Mouse (Mus musculus): ENCODE results near the gene Wbp1. TPM values are rescaled to one million over a fixed set of nuclear protein-coding genes. Genes with fewer than 3 reads are reported as not detected.
A peak's percentile ranks its signal among the peaks of the same experiment; 100 is the strongest.

The Wbp1 gene
- 10 to 100 TPM; 21.2 to 31.7 TPM for polyA plus RNA-seq (2017; shearing (Covaris generic))

DNA sequence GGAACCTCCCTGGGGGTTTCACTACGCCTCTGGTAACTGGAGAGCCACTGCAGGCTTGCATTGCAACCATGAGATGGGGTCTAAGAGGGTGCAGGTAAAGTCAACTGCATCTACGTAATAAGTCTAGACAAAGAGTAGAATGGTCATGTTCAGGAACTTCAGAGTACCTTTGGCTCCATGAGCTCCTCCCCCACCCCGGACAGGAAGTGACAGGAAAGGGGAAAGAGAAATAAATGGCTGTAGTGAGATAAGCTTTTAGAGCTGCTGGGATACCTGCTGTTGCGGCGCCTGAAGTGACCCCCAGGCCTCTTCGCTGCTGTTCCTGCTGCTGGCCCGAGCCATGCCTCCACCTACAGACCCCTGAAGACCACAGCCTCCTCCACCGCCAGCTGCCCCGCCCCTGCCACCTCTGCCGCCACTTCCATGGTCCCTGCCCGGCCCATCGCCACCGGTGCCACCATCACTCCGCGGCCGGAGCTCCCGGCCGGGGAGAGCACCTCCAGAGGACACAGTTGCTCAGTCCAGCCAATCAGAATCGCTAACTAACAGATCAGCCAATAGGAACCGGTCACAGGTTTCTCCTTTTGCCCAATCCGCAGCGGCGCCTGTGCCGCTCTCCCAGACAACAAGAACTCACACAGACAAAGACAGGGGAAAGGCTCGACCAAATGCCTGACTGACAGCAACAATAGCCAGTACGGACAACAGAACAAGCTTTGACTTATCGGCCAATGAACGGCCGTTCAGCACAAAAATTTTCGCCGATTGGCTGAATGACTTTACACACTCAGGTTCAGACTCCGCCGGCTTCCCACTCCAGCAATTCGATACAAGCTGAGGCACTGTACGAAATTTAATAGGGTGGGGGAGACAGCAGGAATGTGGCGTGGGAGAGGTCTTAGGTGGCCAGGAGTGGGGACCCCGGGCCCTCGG is at the start of gene Wbp1:
Wbp1 (minus strand) TSS at position 630 of the 933 bp plus-strand sequence.
- peak; percentile 95 for ATAC-seq

DNA sequence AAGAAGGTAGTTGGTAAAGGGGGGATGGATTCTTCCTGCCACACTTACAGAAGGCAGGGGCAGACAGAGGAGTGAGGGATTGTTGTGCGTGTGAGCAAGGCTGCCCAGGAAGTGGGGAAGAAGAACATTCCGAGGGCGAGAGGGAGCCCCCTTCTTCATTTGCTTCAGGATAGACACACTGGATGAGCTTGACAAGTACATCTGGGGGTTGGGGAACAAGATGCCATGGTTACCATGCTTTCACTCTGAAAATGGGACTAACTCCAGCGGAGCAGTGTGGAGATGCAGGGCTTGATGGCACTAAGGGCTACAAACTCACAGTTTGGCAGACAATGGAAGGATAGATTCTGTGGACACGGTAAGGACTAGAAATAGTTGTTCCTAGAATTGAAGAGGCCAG is 49.7 kb upstream of the Wbp1 start:
- ATAC-seq = no peak

DNA sequence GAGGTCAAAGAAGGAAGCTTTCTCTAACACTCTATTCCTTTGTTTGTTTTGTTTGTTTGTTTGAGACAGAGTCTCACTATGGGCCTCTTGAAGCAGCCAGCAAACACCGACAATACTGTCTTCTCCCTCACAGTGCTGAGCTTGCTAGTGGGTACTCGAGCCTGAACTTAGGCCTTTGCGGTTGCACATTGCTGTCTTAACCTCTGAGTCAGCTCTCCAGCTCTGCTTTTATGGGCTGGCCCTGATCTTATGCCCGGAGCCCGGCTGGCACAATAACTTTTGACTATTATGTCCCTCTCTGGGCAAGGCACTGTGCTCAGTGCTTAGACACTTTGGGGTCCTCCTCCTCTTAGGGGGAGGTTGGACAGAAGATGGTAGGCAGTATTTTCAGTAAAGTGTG is 48.5 kb upstream of the Wbp1 start:
- no peak for ATAC-seq

DNA sequence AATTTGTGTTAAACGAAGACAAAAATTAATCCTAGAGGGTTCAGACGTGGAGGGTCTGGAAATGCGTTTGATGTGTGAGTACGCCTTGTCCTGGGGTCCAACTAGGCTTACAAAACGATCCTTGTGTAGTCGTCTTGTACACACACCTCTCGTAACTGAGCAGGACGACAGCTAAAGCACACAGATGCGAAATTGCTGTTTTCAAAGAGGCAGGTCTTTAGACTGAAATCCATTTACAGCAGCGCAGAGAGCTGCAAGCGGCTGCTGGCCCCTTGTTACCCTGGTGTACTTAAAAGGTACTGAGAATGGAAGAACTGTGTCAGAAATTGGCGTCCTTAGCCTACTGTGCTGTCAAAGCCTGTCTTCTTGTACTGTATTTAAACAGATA is 44.9 kb upstream of the Wbp1 start:
- no peak for ATAC-seq

DNA sequence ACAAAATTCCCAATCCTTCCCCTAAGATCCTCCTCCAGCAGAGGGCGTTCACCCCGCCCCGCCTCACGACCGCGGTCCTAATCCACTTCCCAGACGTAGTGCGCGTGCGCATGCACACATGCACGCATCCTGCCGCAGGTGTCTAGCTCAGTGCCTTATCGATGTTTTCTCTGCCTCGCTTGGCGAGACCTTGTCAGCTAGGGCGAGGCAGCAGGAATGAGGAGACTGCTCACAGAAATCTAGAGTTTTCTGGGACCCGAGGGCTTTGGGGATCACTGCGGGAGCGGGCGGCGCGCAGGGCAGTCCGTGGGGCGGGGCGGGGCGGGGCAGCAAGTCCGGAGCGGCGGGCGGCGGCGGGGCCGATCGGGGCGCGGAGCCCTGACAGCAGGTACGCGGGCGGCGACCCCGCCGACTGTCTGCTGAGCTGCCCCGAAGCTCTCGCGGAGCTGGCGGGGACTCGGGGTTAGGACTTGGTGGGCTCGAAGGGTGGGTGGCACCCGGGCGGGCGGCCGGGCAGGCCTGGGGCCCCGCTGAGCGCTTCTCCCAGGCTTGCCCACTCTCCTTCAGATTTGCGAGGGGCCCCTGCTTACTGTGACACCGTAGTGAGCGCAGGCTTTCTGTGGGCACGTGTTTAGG is 44.4 kb upstream of the Wbp1 start, which contains the start of gene Dctn1:
Dctn1 (plus strand) TSS at position 314 of the 636 bp plus-strand sequence.
- ATAC-seq = peak; percentile 75

DNA sequence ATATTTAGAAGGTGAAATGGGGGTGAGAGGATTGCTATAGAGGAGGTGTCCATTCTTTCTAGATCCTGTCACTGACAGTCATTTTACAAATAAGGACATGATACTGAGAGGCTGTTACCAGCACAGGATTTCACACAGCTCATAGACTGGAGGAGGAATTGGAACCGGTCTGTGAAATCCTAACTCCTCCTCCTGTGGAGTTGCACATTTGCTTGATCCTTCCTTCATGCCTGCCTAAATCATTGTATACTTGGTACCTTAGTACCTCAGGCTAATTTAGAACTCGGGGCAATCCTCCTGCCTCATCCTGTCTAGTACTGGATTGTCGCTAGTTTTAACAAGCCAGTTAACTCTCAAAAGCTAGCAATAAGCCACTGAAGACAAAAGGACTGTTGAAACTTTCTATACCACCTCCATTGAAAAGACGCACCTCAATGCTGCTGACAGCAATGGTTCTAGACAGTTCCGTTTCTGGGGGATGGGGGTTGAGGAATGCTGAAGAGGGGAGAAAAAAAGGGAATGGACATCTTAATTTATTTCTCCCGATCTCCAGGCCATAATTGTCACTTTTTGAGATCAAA is 43.8 kb upstream of the Wbp1 start:
- peak; percentile 54 for ATAC-seq

DNA sequence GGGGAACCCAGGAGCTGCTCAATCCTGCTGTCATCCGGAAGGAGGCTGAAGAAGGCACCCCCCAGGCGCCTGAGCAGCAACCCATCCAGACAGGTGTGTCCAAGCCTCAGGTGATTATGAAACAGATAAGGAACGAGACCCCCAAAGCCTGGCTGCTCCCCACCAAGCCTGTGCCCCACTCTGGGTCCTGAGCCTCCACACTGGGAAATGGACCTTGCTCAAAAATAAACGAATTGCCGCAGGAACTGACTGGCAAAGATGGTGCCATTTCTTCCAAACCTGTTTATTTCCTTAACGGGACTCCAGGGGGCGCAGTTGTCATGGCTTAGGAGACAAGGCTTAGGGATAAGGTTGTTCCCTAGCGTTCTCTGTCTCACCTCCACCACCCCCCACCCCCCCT is 41.3 kb upstream of the Wbp1 start:
- no peak for ATAC-seq

DNA sequence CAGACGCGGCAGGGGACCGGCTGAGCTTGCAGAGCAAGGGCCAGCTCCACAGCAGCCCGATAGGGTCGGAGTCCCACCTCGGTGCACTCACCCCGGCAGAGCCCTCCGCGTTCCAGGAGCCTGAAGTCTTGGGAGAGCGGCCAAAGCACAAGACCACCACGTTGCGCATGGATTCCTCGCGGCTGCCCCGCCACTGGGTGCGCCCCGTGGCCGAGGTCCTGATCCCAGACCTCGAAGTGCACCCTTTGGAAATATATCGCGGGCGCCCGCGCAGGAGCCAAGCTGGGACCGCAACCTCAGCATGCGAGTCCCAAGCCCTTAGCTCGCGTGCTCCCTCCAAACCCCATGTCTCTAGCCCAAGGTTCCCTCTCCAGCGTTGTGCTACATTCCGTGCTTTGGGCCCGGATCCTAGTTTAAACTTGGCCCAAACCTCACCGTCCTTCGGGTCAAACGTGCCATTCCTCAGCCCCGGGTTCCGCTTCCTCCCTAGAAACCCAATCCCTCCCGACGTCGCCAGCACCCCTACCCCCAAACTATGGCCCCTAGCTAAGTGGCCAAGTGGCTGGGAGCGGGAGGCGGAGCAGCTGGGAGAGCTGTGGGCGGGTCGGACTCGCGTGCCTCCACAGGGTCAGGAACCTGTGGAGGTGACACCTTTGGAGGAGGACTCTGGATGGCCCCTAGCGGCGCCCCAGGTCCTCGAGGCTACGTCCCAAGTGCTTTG is 40.7 kb upstream of the Wbp1 start:
- no peak for ATAC-seq

DNA sequence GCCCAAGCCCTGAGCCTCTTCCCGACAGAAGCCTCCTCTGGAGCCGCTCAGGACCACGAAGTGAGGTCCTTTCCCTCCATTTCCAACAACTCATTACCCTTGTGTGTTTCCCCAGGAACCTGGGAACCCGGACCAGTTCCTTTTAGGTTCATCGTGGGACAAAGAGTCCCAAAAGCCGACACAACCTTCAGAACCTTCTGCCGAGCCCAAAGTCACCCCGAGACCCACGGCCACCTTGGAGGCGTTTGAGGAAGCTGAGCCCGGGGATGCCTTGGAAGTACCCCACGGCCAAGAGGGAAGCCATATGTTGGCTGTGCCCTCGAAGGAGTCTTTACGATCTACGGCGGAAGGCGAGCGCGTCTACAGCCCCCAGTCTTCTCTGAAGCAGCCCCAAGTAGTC is 40.1 kb upstream of the Wbp1 start:
- ATAC-seq = no peak

DNA sequence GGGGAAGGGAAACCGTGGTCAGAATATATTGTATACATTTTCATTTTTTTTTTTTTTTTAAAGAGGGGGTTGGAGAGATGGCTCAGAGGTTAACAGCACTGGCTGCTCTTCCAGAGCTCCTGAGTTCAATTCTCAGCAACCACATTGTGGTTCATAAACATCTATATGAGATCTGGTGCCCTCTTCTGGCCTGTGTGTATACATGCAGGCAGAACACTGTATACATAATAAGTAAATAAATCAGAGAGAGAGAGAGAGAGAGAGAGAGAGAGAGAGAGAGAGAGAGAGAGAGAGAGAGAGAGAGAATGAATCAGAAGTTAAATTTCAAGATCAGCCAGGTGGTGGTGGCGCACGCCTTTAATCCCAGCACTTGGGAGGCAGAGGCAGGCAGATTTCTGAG is 38.1 kb upstream of the Wbp1 start:
- ATAC-seq = peak; percentile 57

DNA sequence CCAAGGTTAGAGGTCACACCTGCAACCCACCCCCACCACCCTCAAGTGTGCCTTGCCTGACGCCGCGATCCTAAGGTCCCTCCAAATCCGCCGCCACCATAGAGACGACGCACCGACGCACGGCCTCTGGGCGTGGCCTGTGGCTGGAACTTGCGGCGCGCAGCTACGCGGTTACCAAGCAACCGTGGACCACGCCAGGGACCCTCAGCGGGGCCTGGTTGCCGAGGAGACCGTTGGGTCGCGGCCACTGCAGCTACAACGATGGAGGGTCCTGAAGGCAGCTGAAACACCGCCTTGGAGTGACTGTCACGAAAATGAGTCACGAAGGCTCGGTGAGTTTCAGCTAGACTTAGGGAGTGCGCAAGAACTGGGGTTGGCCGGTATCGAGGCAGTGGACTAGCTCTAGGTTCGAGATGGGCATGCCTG is 34.9 kb upstream of the Wbp1 start, which contains the start of the genes Wdr54 and 1700003E16Rik:
Wdr54 (minus strand) TSS at position 139 of the 426 bp plus-strand sequence.
1700003E16Rik (plus strand) TSS at position 146 of the 426 bp plus-strand sequence.
- ATAC-seq = peak; percentile 69

DNA sequence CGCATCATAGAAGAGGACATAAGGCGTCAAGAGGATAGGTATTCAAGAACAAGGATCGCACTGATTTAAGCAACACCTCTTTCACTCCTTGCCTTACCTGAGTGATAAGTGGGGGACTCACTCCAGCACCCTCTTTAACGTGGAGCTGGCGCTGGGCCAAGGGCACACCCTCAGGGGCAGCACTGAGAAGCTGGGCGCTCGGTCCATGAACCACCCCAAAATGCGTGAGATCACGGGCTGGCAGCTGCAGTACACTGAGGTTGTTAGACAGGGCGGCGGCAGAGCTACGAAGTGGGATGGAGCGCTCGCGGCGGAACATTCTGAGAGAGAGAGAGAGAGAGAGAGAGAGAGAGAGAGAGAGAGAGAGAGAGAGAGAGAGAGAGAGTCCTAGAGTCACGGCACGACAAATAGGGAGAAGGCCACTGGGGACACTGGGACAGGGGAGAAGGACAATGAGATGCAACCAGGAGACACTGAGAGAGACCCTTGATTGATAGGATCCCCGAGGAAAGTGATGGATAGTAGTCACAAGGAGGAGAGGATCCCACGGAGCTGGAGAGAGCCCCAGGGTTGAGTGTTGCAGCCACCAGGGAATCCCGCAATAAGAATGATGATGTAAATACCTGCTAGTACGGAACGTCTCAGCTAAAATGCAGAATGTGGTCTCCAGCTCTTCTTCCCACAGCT is 34.3 kb upstream of the Wbp1 start:
- ATAC-seq = peak; percentile 9

DNA sequence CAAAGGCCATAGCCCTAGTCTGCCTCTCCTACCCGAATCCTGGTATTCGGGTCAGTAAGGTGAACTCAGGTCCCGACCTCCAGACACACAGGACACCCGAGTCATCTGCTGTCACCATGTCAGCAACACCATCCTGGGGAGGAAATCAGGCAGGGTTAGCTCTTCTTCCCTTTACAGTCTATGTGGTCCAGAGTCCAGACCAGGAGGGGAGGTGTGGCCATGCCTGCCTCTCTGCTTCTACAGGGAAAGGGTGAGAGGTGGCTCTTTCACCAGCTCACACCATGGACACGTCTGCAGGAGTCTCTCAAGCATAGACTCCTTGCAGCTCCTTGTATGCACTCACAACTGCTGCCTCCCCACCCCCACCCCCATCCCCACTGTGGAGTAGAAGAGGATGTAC is 32.1 kb upstream of the Wbp1 start:
- no peak for ATAC-seq

DNA sequence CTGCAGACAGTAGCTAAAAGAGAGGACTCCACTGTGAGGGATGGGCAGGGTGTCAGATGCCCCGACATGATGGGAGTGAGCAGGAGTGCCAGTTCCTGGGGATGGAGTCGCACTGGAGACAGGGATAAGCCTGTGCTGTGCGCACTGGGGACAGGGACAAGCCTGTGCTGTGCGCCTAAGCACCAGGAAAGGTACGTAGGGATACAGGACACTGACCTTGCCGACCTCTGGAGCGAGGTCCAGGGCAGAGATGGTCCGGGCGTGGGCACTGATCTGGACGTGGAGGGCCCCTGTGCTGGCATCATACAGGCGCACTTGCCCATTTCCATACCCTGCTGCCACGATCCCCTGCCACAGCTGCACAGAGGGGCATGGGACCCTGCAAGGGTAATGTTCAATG is 31.7 kb upstream of the Wbp1 start:
- ATAC-seq = no peak

DNA sequence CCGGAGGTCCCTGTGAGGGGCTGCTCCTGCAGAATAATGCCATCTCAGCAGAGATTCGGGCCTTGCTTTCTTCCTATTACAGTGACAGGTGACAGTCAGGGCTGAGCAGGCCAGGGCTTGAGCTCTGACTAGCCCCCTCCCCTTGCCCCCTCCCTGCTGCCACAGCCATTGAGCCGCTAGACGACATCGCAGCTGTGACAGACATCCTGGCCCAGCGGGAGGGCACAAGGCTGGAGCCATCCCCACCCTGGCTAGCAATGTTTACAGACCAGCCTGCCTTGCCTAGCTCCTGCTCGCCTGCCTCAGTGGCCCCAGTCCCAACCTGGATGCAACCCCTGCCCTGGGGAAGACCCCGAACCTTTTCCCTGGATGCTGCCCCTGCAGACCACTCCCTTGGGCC is 30.4 kb upstream of the Wbp1 start:
- no peak for ATAC-seq

DNA sequence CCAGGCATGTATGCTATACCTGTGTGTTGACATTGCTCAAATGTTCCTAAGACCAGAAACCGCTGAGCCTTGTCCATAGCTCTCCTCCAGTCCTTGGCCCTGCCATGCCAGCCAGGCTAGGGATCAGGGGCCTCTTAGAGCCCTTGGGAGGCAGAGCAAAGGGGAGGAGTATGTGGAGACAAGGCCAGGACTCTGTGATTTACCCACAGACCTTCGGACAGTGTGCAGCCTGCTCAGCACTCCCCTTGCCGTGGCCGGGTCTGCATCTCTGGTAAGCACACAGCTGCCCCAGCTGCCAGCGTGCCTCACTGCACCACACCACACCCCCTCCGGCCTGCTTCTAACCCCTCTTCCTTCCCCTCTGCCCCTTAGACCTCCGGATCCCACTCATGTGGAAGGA is 25.9 kb upstream of the Wbp1 start:
- no peak for ATAC-seq

DNA sequence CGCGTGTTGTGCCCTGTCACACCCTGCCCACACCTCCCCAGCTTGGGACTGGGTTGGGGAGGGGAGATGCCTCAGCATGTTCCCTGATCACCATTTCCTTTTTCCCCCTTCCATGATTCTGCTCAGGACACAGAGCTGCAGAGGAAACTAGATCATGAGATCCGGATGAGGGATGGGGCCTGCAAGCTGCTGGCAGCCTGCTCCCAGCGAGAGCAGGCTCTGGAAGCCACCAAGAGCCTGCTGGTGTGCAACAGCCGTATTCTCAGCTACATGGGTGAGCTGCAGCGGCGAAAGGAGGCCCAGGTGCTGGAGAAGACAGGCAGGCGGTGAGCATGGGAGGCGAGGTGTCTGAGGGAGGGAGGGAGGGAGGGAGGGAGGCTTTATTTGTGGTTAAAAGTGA is 24.4 kb upstream of the Wbp1 start:
- ATAC-seq = no peak

DNA sequence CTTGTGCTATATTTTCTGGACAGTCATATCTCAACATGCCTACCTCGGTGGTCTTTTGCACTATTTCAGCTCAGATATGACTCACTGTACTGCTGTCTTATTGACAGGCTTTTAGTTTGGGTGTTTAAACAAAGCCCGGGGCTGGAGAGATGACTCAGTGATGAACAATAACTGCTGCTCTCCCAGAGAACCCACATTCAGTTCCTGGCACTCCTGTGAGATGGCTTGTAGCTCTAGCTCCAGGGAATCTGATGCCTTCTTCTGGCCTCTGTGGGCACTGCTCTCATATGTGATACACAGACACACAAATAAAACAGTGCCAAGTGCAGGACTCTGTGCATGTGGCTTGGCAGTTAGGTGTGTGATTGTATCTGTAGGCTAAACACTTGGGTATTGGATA is 23.9 kb upstream of the Wbp1 start:
- no peak for ATAC-seq

DNA sequence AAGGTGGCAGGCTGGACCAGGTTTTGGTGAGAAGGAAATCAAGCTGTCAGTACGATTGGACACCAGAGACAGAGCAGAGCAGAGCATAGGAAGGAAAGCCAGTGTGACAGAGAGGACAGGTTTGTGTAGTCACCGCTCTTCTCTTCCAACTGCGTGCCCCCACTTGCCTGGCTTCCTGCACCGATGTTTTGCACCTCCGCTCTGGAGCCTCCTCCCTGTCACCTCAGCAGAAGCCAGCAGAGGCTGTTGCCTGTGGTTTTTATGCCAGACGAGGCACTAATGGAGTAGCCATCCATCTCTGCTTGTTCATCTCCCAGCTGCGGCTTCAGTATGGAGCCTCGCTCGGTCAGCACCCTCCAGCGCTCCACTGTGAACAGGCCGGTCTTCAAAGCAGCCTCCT is 21.5 kb upstream of the Wbp1 start:
- ATAC-seq = no peak

DNA sequence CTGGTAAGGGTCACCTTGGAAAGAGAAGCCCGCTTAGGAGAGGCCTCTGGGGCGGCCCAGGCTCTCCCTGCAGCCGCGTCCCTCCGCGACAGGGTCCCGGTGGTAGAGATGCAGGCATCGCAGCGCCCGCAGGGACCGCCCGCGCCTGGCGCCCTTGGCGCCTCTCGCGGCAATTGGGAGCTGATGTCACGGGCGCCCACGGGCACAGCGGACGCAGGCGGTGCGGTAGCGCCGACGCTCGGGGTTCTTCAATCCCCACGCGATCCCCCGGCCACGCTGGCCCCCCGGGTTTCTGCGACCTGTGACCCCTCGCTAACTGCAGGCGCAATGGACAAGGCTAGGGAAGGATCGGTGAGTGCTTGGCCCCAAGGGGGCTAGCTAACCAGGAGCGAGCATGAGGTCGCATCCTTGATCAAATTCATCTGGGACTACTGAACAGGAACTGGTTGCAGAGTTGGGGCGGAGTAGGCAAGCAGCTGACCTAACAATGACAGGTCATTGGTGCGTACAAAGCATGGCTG is 20.9 kb upstream of the Wbp1 start:
- no peak for ATAC-seq

DNA sequence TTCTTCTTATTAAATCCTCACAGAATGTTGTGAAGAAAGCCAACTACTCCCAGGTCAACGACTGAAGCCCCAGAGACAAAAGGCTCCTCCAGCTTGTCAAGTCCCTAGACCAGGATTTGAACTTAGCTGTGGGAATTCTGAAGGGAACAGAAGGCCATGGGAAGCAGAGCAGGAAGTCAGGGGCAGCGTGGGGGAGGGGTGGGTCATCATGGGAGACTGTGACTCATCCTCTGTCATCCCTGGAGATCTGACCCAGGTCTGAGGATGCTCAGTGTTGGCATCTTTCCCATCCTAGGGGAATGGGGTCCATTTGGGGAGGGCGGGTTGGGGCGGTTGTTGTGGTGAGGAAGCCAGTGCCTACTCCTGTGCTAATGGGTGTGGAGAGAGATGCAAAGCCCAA is 20.3 kb upstream of the Wbp1 start:
- no peak for ATAC-seq

DNA sequence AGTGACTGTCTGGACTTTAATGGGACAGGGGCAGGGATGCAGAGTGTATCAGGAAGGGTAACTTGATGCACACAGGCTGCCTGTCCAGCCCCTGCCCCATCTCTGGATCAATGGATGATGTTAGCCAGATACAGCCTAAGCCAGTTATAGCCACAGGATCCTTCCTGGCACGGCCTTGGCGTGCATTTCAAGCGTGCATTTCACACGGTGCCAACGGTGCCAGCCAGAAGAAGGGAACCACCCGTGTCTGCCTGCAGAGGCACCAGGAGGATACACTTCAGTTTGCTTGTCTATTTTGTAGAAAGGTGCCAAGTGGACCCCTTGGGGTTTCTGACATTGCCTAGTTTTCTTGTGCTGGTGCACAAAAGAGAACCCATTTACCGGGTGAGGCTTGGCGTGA is 18.7 kb upstream of the Wbp1 start:
- no peak for ATAC-seq
